Mouse (Mus musculus): ENCODE measurements around the gene D630039A03Rik. TPM values are rescaled to one million over a fixed set of nuclear protein-coding genes. Genes with fewer than 3 reads are reported as not detected.

The D630039A03Rik gene
- polyA plus RNA-seq, 1 experiment from 2014 or later, result 10.9 TPM

GRCm38 (mm10) chr4:57922171-57922570 lies 6.1 kb upstream of the D630039A03Rik start:
- no peak overlapping the region for H3K4me2 ChIP-seq (replicated peaks)
- 29% methylated on average over 5 of the region's 5 CpGs for WGBS
- H3K4me1 ChIP-seq (replicated peaks), result peaks cover 4% of the 10 kb centered on the region
- H3K36me3 ChIP-seq, result no peaks in the 10 kb centered on the region
- H3K27ac ChIP-seq, result no peak overlapping the region
- no peaks in the 10 kb centered on the region for H3K27me3 ChIP-seq (replicated peaks)
- no peak for ATAC-seq
- H3K9me3 ChIP-seq, result no peaks in the 10 kb centered on the region
- H3K9ac ChIP-seq, result no peak overlapping the region
- no peak overlapping the region for H3K4me3 ChIP-seq (replicated peaks)

- Histone ChIP-seq H3K9ac (no peak overlapping the region), H3K36me3 (no peaks in the 10 kb centered on the region), H3K4me3 (replicated peaks) (no peak overlapping the region), H3K9me3 (no peaks in the 10 kb centered on the region), H3K27me3 (replicated peaks) (no peaks in the 10 kb centered on the region), H3K4me1 (replicated peaks) (peaks cover 11% of the 10 kb centered on the region), H3K27ac (no peak overlapping the region), H3K4me2 (replicated peaks) (no peak overlapping the region)
- ATAC-seq, result no peak
- WGBS, result 96% methylated on average over 1 of the region's 1 CpGs
These were observed 4.4 kb upstream of the D630039A03Rik start for GRCm38 (mm10) chr4:57920522-57920921.

GRCm38 (mm10) chr4:57919494-57920423 lies 3.7 kb upstream of the D630039A03Rik start:
- H3K27me3 ChIP-seq (replicated peaks), result no peaks in the 10 kb centered on the region
- H3K4me3 ChIP-seq (replicated peaks), result no peak overlapping the region
- no peak overlapping the region for H3K4me2 ChIP-seq (replicated peaks)
- ATAC-seq, result no peak
- H3K9me3 ChIP-seq, result no peaks in the 10 kb centered on the region
- H3K9ac ChIP-seq, result no peak overlapping the region
- no peaks in the 10 kb centered on the region for H3K36me3 ChIP-seq
- WGBS, result 24% methylated on average over 8 of the region's 8 CpGs
- H3K27ac ChIP-seq, result no peak overlapping the region
- peaks cover 12% of the 10 kb centered on the region for H3K4me1 ChIP-seq (replicated peaks)

GRCm38 (mm10) chr4:57916711-57917110 lies 614 bp upstream of the D630039A03Rik start:
- Histone ChIP-seq H3K4me1 (replicated peaks) (peaks cover 8% of the 10 kb centered on the region), H3K27ac (peak overlapping the region; percentile 91), H3K9me3 (no peaks in the 10 kb centered on the region), H3K9ac (no peak overlapping the region), H3K4me3 (replicated peaks) (peak overlapping the region; percentile 41; the same call in 1 of the 2 replicates), H3K27me3 (replicated peaks) (no peaks in the 10 kb centered on the region), H3K36me3 (no peaks in the 10 kb centered on the region), H3K4me2 (replicated peaks) (peak overlapping the region; percentile 51)
- peak; percentile 53 for ATAC-seq
- 44% methylated on average over 4 of the region's 4 CpGs for WGBS

GRCm38 (mm10) chr4:57915216-57915965 lies 706 bp downstream of the D630039A03Rik start:
- peak; percentile 45 for ATAC-seq
- H3K9ac ChIP-seq, result peak overlapping the region; percentile 54
- peak overlapping the region; percentile 41 for H3K4me3 ChIP-seq (replicated peaks)
- H3K36me3 ChIP-seq, result no peaks in the 10 kb centered on the region
- peak overlapping the region; percentile 51 for H3K4me2 ChIP-seq (replicated peaks)
- H3K27ac ChIP-seq, result peak overlapping the region; percentile 91
- 24% methylated on average over 17 of the region's 17 CpGs for WGBS
- peaks cover 8% of the 10 kb centered on the region for H3K4me1 ChIP-seq (replicated peaks)
- no peaks in the 10 kb centered on the region for H3K9me3 ChIP-seq
- H3K27me3 ChIP-seq (replicated peaks), result no peaks in the 10 kb centered on the region

- Histone ChIP-seq H3K4me3 (replicated peaks) (peak overlapping the region; percentile 41), H3K9me3 (no peaks in the 10 kb centered on the region), H3K4me2 (replicated peaks) (peak overlapping the region; percentile 51), H3K27ac (peak overlapping the region; percentile 91), H3K36me3 (no peaks in the 10 kb centered on the region), H3K4me1 (replicated peaks) (peaks cover 8% of the 10 kb centered on the region), H3K9ac (peak overlapping the region; percentile 54), H3K27me3 (replicated peaks) (no peaks in the 10 kb centered on the region)
- ATAC-seq, result peak; percentile 26; the same call in 1 of the 2 replicates
- 57% methylated on average over 10 of the region's 10 CpGs for WGBS
These were observed 1.6 kb downstream of the D630039A03Rik start for GRCm38 (mm10) chr4:57914193-57915190.

- Histone ChIP-seq H3K9ac (no peak overlapping the region), H3K9me3 (no peaks in the 10 kb centered on the region), H3K4me1 (replicated peaks) (peaks cover 8% of the 10 kb centered on the region), H3K27me3 (replicated peaks) (no peaks in the 10 kb centered on the region), H3K27ac (no peak overlapping the region), H3K4me3 (replicated peaks) (no peak overlapping the region), H3K4me2 (replicated peaks) (peak overlapping the region; percentile 1; the same call in 1 of the 2 replicates), H3K36me3 (no peaks in the 10 kb centered on the region)
- no peak for ATAC-seq
These were observed 3.1 kb downstream of the D630039A03Rik start for GRCm38 (mm10) chr4:57913021-57913420.

- no peak overlapping the region for H3K9ac ChIP-seq
- H3K27me3 ChIP-seq (replicated peaks), result no peaks in the 10 kb centered on the region
- H3K27ac ChIP-seq, result no peak overlapping the region
- no peak for ATAC-seq
- WGBS, result 62% methylated on average over 6 of the region's 6 CpGs
- no peaks in the 10 kb centered on the region for H3K9me3 ChIP-seq
- no peaks in the 10 kb centered on the region for H3K4me1 ChIP-seq (replicated peaks)
- no peaks in the 10 kb centered on the region for H3K36me3 ChIP-seq
- H3K4me2 ChIP-seq (replicated peaks), result no peak overlapping the region
- H3K4me3 ChIP-seq (replicated peaks), result no peak overlapping the region
These were observed 7.2 kb downstream of the D630039A03Rik start for GRCm38 (mm10) chr4:57908860-57909259.

GRCm38 (mm10) chr4:57906708-57907107 lies 9.4 kb downstream of the D630039A03Rik start:
- ATAC-seq, result no peak
- H3K27me3 ChIP-seq (replicated peaks), result no peaks in the 10 kb centered on the region
- no peak overlapping the region for H3K4me2 ChIP-seq (replicated peaks)
- H3K9me3 ChIP-seq, result no peaks in the 10 kb centered on the region
- H3K9ac ChIP-seq, result no peak overlapping the region
- no peak overlapping the region for H3K27ac ChIP-seq
- no peak overlapping the region for H3K4me3 ChIP-seq (replicated peaks)
- no peaks in the 10 kb centered on the region for H3K36me3 ChIP-seq
- H3K4me1 ChIP-seq (replicated peaks), result no peaks in the 10 kb centered on the region
- 45% methylated on average over 2 of the region's 2 CpGs for WGBS

- H3K27ac ChIP-seq, result no peak overlapping the region
- 23% methylated on average over 9 of the region's 9 CpGs for WGBS
These were observed 11.5 kb downstream of the D630039A03Rik start for GRCm38 (mm10) chr4:57904638-57905037.

GRCm38 (mm10) chr4:57904211-57904610 lies 11.9 kb downstream of the D630039A03Rik start:
- Histone ChIP-seq H3K4me1 (replicated peaks) (no peaks in the 10 kb centered on the region), H3K4me2 (replicated peaks) (no peak overlapping the region; the same call in 1 of the 2 replicates), H3K9ac (no peak overlapping the region), H3K36me3 (no peaks in the 10 kb centered on the region), H3K9me3 (no peaks in the 10 kb centered on the region), H3K27me3 (replicated peaks) (no peaks in the 10 kb centered on the region), H3K27ac (no peak overlapping the region), H3K4me3 (replicated peaks) (no peak overlapping the region)
- ATAC-seq, result peak; percentile 57; the same call in 1 of the 2 replicates
- 9% methylated on average over 5 of the region's 5 CpGs for WGBS

More at GRCm38 (mm10) chr4:57904638-57905037, 11.5 kb downstream of the D630039A03Rik start:
- Histone ChIP-seq H3K36me3 (no peaks in the 10 kb centered on the region), H3K9ac (no peak overlapping the region), H3K27me3 (replicated peaks) (no peaks in the 10 kb centered on the region), H3K9me3 (no peaks in the 10 kb centered on the region), H3K4me1 (replicated peaks) (no peaks in the 10 kb centered on the region), H3K4me2 (replicated peaks) (no peak overlapping the region; the same call in 1 of the 2 replicates), H3K4me3 (replicated peaks) (no peak overlapping the region)
- peak; percentile 73 for ATAC-seq
